Mouse (Mus musculus): ENCODE measurements around the gene Gtsf2.
"Not testable (repeated sequence)": the region's sequence is repeated elsewhere in the genome, so short reads cannot be mapped to it uniquely, and the experiment has no call there.

The Gtsf2 gene

GRCm38 (mm10) chr15:103448369-103448768, at the start of gene Gtsf2:
TSS of gene Gtsf2 (minus strand) at chr15:103448469.
- no peak for DNase-seq

GRCm38 (mm10) chr15:103496204-103497140, 48.2 kb upstream of the Gtsf2 start:
- no peak for DNase-seq

GRCm38 (mm10) chr15:103488336-103488735, 40.1 kb upstream of the Gtsf2 start:
- no peak for DNase-seq

GRCm38 (mm10) chr15:103486658-103487057, 38.4 kb upstream of the Gtsf2 start:
- DNase-seq, result no peak

DNA sequence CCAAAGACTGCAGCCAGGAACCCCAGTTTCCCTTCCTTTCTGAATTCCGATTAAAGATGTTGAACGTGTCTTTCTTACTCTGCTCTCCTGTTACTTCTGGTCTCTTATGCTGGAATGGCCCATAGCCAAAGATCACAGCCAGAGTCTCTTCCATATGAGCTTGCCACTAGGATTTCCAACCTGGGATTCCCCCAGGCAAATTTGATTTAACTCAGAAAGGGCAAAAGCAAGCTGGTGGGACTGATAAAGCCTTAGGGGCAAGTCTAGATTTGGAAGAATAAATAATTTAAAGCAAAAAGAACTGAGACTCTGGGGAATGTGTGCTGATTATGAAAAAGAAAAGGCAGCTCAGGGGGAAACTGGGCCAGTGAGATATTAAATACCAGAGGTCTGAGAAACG, 36.8 kb upstream of the Gtsf2 start:
- DNase-seq, result no peak

- no peak for DNase-seq
These were observed 36.2 kb upstream of the Gtsf2 start for GRCm38 (mm10) chr15:103484490-103484889.

DNA sequence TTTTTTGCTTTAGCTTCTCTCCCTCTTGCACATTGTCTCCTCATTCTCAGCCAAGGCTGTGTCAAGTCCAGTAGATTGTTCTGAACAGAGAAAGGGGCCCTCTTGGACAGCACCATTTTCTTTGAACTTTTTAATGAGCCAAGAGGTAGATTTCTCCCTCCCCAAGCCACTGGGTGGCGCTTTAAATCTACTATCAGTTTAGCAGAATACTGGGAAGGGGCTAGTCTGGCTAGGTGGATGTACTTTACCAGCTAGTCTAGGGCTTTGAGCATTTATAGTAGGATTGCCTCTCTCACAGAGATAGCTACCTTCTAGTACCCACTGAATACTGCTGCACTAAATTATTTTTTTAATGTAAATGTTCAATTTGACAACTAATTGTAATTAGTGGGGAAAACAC, 34.2 kb upstream of the Gtsf2 start:
- DNase-seq, result peak; percentile 22

GRCm38 (mm10) chr15:103480129-103480528, 31.9 kb upstream of the Gtsf2 start:
- DNase-seq, result no peak

DNA sequence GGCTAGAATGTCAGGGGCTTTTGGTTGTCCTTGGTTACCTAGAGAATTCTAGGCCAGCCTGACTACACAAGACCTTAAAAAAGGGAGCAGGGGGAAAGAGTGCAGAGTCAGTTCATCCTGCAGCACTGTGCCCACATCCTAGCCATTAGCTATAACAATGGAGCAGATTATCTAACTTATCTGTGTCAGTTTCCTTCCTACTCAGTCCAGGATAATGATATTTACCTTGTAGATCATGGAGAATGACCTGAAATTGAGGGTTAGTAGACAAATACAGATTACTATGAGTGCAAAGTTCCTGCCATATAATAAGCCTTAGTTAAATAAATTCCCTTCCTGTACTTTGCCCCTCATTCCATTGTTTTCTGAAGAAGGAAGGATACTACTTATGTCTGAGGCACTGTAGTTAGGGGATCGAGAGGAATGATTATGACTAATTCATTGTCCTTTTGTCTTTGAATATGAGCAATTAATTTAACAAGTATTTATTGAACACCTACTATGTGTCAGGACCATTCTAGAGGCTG, 30.9 kb upstream of the Gtsf2 start:
- DNase-seq, result no peak

DNA sequence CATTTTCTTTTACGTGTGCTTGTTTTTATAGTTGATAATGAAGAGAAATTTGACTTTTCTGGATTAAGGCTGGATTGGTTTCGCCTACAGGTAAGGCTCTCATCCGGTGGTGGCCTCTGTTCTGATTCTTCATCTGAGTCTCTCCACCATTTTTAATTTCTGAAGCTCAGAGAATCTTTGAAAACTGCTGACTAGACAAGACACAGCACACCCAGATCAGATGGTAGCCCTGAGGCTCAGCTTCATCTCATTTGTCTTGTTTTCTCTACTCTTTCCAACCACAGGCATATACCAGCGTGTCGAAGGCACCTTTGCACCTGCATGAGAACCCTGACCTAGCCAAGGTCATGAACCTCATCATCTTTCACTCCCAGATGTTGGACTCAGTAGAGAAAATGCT, 25.5 kb upstream of the Gtsf2 start:
- no peak for DNase-seq

GRCm38 (mm10) chr15:103473182-103473581, 24.9 kb upstream of the Gtsf2 start:
- DNase-seq, result no peak

DNA sequence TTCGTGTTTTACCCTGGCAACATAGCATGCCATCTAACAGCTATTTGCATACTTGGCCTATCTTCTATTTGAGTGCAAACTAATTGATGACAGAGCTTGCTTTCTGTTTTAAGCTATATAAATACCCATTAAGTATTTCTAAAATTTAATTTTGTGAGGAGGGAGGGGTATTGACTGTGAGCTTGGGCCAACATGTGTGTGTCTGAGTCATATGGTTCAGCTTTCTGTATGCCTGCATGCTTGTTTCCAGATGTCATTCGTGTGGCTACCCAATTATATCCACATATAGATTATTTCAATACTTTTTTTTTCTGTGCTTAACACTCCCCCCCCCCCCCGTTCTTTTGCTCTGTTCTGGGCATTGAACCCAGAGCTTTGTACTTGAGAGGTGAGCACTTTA, 24.0 kb upstream of the Gtsf2 start:
- no peak for DNase-seq

DNA sequence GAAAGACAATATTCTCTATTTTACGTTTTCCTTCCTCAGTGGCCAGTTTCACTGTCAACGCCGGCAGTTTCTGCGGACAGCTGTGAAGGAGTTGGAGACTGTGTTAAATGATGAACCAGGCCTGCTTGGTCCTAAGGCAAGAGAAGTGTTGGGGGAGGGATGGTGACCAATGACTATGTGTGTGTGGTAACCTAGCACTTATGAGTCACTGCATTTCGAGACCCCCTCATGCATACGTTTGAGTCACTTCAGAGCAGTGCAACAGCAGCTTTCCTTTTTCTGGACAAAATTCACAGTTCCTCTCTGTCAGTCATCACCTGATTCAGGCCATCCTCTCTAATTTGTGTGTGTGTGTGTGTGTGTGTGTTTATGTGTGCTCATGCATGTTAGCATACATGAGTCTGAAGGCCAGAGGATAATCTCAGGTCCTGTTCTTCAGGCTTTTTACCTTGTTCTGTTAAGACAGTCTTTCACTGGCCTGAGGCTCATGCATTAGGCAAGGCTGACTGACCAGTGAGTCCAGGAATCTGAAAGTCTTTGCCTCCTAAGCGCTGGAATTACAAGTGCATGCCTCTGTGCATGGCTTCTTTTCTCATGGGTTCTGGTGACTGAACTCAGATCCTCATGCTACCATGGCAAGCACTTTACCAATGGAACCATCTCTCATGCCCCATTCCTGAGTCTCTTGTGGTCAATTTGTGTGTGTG, 23.4 kb upstream of the Gtsf2 start:
- no peak for DNase-seq

GRCm38 (mm10) chr15:103462539-103463261, 14.4 kb upstream of the Gtsf2 start:
- DNase-seq, result peak; percentile 21

- DNase-seq, result no peak
These were observed 6.2 kb upstream of the Gtsf2 start for GRCm38 (mm10) chr15:103454449-103454848.

DNA sequence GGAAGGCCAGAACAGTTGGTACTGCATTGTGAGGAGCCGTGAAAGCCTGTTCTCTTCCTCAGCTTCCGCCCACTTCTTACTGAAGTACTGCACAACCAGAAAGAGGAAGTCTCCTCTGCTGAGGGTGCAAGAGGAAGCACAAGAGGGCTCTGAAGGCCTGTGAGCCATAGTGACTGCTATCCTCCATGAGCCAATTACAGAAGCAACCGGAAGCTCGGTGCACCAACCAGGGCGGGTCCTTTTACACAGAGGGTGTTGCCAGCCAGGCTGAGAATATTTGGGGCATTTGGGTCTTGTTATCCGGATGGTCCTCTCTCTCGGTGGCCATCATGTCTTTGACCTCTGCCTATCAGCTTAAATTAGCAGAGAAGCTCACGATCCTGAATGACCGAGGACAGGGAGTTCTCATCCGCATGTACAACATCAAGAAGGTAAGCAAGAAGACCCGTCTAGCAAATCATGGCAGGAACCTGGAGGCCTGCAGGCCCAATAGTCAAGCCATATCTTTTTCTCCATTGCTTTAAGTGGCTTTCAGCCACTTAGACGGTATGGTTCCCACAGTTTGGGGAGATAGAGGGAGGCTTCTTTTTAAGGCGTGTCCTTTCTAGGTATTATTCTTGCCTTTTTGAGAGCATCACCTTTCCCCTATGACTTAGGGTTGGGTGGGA, 5.4 kb upstream of the Gtsf2 start, which contains the start of gene Nckap1l:
TSS of gene Nckap1l (plus strand) at position 244 of the 668 bp plus-strand sequence.
- peak; percentile 84 for DNase-seq

DNA sequence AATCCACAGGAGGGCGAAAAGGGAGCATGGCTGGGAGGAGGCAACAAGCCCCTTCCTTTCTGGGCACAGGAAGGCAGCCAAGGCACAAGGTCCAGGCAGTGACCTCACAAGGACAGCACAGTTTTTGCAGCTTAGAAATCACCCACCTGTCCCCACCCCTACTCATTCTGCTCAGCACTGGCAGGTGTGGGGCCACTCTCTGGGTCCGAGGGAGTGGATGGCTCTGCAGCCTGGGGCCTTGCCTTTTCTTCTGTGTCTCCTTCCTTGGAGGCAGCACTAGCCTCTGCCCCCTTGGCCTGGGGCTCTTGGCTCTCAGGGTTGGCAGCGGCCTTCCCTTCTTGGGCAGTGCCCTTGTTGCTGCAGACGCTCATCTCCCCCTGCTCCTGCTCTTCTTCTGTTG, 2.3 kb downstream of the Gtsf2 start:
- DNase-seq, result not testable (repeated sequence)

DNA sequence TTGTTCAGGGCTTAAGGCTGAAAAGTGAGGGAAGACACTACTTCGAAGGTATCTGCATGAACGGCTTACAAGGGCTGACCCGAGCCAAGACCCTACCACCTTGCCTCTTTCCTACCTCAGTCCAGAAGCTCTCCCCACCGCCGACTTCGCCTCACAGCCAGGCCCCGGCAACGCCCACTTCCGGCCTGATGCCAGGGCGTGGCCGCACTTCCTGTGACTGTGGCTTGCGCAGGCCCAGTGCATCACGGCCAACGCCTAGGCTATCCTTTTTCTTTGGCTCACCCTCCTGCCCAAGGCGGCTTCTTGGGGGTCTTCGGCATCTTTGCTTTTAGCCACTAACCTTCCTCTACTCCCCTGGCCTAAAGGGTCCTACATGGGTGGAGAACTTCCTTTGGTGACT, 18.0 kb downstream of the Gtsf2 start, which contains the start of gene Gtsf1:
TSS of gene Gtsf1 (minus strand) at position 230 of the 400 bp plus-strand sequence.
- no peak for DNase-seq

DNA sequence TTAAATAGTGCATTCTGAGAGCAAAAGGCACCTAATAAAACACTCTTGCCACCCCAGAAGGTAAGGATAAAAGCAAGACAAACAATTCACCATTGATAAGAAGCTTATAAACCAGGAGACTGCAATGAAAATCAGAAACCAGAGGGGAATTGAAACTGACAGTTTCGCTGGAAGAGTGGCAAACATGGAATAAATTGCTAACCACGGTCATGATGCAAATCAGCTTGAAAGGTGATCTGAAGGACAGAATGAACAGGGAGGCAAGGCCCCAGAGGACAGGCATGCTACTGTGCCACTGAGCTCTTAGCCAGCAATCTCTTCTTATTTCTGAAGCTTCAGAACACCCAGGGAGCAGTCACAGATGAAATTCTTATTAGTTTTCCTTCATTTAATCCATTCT, 21.3 kb downstream of the Gtsf2 start:
- DNase-seq, result no peak

DNA sequence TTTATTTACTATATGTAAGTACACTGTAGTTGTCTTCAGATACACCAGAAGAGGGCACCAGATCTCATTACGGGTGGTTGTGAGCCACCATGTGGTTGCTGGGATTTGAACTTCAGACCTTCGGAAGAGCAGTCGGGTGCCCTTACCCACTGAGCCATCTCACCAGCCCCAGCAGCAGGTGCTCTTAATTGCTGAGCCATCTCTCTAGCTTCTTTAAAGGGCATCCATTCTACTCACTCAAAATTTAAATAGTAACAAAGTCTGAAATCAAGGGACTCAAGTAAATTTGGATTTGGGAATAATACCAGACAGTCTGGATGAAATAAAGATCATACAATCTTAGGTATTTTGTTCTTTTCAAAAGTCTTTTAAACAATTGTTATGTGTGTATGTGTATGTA, 42.7 kb downstream of the Gtsf2 start:
- DNase-seq, result not testable (repeated sequence)

GRCm38 (mm10) chr15:103401361-103401760, 46.9 kb downstream of the Gtsf2 start:
- no peak for DNase-seq

- DNase-seq, result no peak
These were observed 54.7 kb downstream of the Gtsf2 start for GRCm38 (mm10) chr15:103393577-103393976.

Data from lung, postnatal 36 days (tissue).